Mouse (Mus musculus): ENCODE measurements at regions not wholly inside any gene's neighbourhood (a gene's known extent, or its start where the extent isn't known, plus 50 kb on each side); places are given as distances from the start of the nearest gene placed in this dataset.

- DNase-seq (ENCODE audit: low read depth, low spot score): no peak
These were observed 192.3 kb upstream of the B430218F22Rik start for GRCm38 (mm10) chr13:118193951-118194696.

GRCm38 (mm10) chr13:118208146-118208545, 178.3 kb upstream of the B430218F22Rik start:
- no peak for DNase-seq (ENCODE audit: low read depth, low spot score)

- peak; percentile 46 for DNase-seq (ENCODE audit: low read depth, low spot score)
These were observed 159.1 kb upstream of the B430218F22Rik start for GRCm38 (mm10) chr13:118227354-118227753.

- no peak for DNase-seq (ENCODE audit: low read depth, low spot score)
These were observed 148.5 kb upstream of the B430218F22Rik start for GRCm38 (mm10) chr13:118237968-118238367.

- DNase-seq (ENCODE audit: low read depth, low spot score): no peak
These were observed 141.8 kb upstream of the B430218F22Rik start for GRCm38 (mm10) chr13:118244680-118245079.

GRCm38 (mm10) chr13:118245546-118245945, 140.9 kb upstream of the B430218F22Rik start:
- no peak for DNase-seq (ENCODE audit: low read depth, low spot score)

GRCm38 (mm10) chr13:118259606-118260005, 126.8 kb upstream of the B430218F22Rik start:
- DNase-seq (ENCODE audit: low read depth, low spot score): no peak

GRCm38 (mm10) chr13:118262971-118263370, 123.5 kb upstream of the B430218F22Rik start:
- no peak for DNase-seq (ENCODE audit: low read depth, low spot score)

GRCm38 (mm10) chr13:118265763-118266520, 120.5 kb upstream of the B430218F22Rik start:
- no peak for DNase-seq (ENCODE audit: low read depth, low spot score)

GRCm38 (mm10) chr13:118272904-118273303, 113.5 kb upstream of the B430218F22Rik start:
- no peak for DNase-seq (ENCODE audit: low read depth, low spot score)

- DNase-seq (ENCODE audit: low read depth, low spot score): no peak
These were observed 105.5 kb upstream of the B430218F22Rik start for GRCm38 (mm10) chr13:118280956-118281355.

- DNase-seq (ENCODE audit: low read depth, low spot score): no peak
These were observed 92.7 kb upstream of the B430218F22Rik start for GRCm38 (mm10) chr13:118293728-118294127.

GRCm38 (mm10) chr13:118310080-118310479, 76.3 kb upstream of the B430218F22Rik start:
- no peak for DNase-seq (ENCODE audit: low read depth, low spot score)

GRCm38 (mm10) chr13:118313676-118314075, 72.8 kb upstream of the B430218F22Rik start:
- DNase-seq (ENCODE audit: low read depth, low spot score): no peak
